Mouse (Mus musculus): ENCODE results near the gene Tpst2.
"Not testable (repeated sequence)": the region's sequence is repeated elsewhere in the genome, so short reads cannot be mapped to it uniquely, and the experiment has no call there.

Tpst2 gene

DNA sequence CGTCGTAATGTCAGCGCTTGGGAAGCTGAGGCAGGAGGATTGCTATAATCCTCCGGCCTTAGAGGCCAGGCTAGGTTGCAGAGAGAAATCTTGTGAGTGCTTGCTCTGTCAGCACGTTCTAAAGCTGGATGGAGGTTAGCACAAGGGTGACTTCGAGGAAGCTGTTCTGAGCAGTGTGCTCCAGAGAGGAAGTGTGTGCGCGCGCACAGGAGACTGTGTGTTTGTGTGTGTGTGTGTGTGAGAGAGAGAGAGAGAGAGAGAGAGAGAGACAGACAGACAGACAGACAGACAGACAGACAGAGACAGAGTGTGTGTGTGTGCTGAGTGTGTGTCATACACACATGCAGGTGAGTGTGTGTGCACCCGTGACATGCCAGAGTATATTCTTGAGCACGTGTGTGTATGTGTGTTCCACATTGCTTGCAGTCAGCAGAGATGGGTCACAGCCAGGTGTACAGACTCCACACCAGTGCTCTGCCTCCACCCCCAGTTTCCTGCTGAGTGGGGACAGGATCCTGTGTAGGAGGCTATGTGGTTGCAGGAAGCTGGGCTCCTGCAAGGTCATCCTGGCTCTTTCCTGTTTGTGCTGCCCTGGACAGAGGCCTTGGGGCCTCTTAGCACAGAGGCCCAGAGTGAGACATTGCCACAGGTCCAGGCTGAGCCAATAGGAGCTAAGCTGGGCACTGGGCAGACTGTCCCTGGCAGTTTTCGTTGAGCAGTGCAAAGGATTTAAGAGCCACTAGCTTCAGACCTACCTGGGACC, 21.9 kb downstream of the Tpst2 start:
- DNase-seq: no peak

- no peak for DNase-seq
These were observed 22.9 kb downstream of the Tpst2 start for GRCm38 (mm10) chr5:112299399-112299798.

DNA sequence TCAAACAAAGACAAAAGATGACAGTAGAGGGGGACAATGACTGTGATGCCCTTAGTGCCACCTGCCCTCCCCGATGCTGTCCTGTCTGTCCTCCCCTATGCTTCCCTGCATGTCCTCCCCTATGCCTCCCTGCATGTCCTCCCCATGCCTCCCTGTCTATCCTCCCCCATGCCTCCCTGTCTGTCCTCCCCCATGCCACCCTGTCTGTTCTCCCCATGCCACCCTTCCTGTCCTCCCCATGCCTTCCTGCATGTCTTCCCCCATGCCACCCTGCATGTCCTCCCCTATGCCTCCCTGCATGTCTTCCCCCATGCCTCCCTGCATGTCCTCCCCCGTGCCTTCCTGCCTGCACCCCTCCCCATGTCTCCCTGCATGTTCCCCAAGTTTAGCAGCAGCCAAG, 23.6 kb downstream of the Tpst2 start:
- DNase-seq: no peak

DNA sequence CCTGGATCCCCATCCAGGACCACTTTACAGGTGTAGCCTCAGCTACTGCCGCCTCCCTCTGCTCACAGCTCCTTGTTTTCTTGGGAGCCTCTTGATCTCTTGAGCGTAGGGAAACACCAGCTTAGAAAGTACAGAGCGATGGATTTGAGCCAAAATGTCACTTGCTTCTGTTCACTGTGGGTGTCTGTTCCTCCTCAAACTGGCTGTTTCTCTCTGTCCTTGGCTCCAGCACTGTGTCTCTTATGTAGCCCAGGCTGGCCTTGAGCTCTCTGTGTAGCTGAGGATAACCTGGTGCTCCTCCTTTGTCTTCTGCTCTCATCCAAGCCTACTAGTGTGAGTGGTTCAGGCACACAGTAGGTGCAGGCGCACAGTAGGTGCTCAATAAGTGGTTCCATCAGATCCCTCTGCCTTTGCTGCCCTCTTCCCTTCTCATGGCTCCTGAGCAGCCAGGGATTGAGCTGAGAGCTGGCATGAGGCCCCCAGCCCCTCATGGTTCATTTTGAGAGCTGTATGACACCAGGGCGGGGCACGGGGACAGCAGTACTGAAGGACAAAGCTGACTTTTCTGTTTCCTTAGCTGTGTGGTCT, 24.3 kb downstream of the Tpst2 start:
- DNase-seq: no peak

DNA sequence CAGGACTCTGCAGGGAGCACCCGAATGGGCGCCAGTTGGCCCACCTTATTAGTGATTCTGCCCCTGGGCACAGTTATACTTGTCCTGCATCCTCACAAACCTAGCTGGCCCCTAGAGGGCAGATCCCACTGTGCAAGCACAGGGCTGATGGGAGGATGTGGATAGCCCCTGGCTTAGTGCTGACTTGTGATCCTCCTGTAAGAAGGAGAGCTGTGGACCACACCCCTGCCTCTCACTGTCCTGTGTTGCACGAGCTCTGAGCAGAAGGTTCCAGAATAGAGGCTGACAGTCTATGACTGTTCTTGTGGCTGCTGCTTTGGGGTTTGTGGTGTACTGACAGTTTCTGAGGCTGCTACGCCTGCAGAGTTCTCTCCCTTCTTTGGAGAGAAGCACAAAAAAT, 25.2 kb downstream of the Tpst2 start:
- DNase-seq: no peak

- no peak for DNase-seq
These were observed 25.8 kb downstream of the Tpst2 start for GRCm38 (mm10) chr5:112302310-112302709.

DNA sequence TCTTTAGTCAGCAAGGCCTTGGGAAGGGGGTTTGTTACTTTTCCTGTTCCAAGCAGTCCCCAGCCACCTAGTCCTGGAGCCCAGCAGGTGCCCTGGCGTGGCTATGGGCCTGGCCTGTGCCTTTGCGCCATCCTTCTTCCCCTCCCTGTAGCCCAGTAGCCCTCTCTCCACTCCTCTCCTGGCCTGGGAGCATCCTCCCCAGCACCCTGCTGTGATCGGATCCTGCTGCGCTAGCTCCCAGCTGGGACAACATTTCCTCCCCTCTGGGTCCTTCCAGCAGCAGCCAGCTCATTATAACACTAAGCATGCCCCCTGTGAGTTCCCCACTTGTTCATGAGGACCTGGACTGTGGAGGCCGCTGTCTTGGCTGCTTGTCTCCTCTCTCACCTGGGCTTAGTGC, 29.4 kb downstream of the Tpst2 start:
- DNase-seq: no peak

- no peak for DNase-seq
These were observed 36.9 kb downstream of the Tpst2 start for GRCm38 (mm10) chr5:112313222-112313885.

GRCm38 (mm10) chr5:112316468-112316867, 40.0 kb downstream of the Tpst2 start:
- DNase-seq: no peak

GRCm38 (mm10) chr5:112317328-112317727, 40.8 kb downstream of the Tpst2 start:
- no peak for DNase-seq

GRCm38 (mm10) chr5:112319343-112319742, 42.9 kb downstream of the Tpst2 start:
- DNase-seq: not testable (repeated sequence)

GRCm38 (mm10) chr5:112320379-112320778, 43.9 kb downstream of the Tpst2 start:
- no peak for DNase-seq

- peak; percentile 57 to 60 for DNase-seq
These were observed 44.4 kb downstream of the Tpst2 start for GRCm38 (mm10) chr5:112320936-112321335.

GRCm38 (mm10) chr5:112321376-112321775, 44.9 kb downstream of the Tpst2 start:
- no peak for DNase-seq

- DNase-seq: no peak
These were observed 46.8 kb downstream of the Tpst2 start for GRCm38 (mm10) chr5:112323246-112323645.

DNA sequence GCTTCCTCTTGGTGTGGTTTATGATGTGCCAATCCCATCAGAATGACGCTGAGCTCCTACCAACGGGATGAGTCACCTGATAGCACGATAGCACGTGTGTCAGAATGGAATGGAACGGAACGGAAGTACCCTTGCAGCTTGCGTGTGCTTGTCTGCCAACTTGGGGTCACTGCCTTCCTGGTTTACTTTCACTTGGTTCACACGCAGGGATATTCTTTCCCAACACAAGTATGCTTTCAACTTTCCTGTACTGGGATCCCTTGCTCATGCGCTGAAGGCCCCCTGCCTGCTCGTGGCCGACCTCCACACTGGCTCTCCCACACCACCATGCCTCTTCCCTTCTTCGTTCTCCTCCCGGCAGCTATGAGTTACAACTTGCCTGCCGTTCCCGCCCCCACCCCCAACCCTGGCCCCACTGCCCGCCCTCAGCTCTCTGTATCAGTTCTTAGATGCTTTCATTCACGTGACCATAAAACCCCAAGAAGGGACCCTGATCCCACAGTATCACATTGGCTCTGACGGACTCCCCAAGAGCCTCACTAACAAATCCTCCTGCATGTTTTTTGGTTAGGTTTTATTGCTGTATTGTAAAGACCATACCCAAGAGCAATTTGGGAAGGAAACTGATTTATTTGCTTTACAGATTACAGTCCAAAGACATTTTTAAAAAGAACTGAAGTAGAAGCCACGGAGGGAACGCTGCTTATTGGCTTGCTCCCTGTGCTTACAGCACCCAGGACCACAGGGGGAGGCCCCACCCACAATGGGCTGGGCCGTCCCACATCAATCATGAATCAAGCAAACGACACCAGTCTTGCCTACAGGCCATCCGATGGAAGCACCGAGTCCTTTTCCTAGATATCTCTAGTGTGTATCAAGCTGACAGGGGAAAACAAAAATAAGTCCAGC, 48.4 kb downstream of the Tpst2 start:
- DNase-seq: no peak

- DNase-seq: peak; percentile 95 to 98
These were observed 49.3 kb downstream of the Tpst2 start, which contains the start of gene Tfip11 for GRCm38 (mm10) chr5:112325546-112326445. Tfip11 (plus strand) TSS chr5:112326358.

DNA sequence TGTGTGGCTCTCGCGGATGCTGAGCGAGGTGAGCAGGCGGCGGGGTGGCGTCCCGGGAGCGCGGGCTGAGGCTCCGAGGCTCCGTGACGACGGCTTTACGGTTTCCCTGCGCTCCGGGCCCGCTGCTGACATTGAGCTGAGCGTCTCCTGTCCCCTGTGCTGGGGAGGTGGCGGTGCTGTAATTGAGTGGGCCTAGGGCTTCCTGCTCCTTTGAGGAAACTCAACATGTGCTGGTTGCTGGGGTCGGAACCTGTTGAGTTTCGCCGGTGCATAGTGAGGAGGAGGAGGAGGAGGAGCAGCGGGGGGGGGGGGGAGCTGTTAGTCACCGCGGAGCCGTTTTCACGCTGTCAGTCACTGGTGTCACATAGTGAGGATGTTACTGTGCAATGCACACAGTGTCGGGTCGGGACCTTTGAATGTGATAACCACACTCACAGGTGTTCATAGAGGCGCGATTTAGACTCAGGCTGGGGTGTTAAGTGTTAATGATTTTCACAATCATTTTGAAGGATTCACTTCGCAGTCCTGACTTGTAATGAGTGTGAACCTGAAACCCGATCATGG, 50.0 kb downstream of the Tpst2 start:
- no peak for DNase-seq

DNA sequence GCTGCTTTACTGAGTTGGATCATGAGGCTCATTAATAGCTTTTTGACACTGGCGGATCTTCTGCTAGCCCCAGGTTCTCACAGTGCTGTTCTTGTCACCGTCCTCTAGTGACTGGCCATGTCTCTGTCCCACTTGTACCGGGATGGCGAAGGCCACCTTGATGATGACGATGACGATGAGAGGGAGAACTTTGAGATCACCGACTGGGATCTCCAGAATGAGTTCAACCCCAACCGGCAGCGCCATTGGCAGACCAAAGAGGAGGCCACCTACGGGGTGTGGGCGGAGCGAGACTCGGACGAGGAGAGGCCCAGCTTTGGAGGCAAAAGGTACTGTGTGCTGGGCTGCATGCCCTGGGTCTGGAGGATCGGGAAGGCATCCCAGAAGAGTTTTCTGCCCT, 51.4 kb downstream of the Tpst2 start:
- no peak for DNase-seq

- DNase-seq: no peak
These were observed 53.5 kb downstream of the Tpst2 start for GRCm38 (mm10) chr5:112329805-112330564.

DNA sequence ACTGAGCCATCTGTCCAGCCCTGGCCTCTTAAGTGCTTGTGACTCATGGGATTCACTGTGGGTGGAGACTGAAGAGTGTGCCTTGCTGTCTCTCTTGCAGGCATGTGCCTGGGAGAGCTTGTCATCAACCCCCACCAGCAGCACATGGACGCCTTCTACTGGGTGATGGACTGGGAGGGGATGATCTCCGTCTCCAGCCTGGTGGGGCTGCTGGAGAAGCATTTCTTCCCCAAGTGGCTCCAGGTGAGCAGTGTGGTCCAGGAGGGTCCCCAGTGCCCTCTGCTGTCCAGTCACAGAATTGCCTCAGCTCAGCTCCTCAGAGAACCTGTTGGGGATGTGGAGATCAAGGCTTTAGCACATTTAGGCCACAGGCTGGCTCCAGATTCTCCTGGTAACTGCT, 59.0 kb downstream of the Tpst2 start:
- DNase-seq: peak; percentile 54 to 63

Measured in cerebellum, adult 18-20 months (tissue).